Mouse (Mus musculus) adrenal gland, adult 8-10 months (tissue): ENCODE results near the gene Bbs9. TPM values are rescaled to one million over a fixed set of nuclear protein-coding genes. Genes with fewer than 3 reads are reported as not detected.
"Not testable (repeated sequence)": the region's sequence is repeated elsewhere in the genome, so short reads cannot be mapped to it uniquely, and the experiment has no call there.

Experiments used
- DNase-seq: peaks from one replicate; pipeline ENCODE4 v3.0.0; 2022
- total RNA-seq, 4 experiments: library from RNA; stranded (reverse); gene quantifications; 2 replicates each; pipeline ENCODE4 v1.2.4; 2022

The Bbs9 gene
- 10 to 100 TPM; 18.1 to 34.9 (median 27.1) TPM for total RNA-seq

- peak; percentile 95 for DNase-seq
Observed at GRCm38 (mm10) chr9:22475424-22475868, at the start of gene Bbs9. Gene Bbs9, plus strand, starts transcription at chr9:22475715.

GRCm38 (mm10) chr9:22428028-22428665 is 47.4 kb upstream of the Bbs9 start:
- DNase-seq, result no peak

DNA sequence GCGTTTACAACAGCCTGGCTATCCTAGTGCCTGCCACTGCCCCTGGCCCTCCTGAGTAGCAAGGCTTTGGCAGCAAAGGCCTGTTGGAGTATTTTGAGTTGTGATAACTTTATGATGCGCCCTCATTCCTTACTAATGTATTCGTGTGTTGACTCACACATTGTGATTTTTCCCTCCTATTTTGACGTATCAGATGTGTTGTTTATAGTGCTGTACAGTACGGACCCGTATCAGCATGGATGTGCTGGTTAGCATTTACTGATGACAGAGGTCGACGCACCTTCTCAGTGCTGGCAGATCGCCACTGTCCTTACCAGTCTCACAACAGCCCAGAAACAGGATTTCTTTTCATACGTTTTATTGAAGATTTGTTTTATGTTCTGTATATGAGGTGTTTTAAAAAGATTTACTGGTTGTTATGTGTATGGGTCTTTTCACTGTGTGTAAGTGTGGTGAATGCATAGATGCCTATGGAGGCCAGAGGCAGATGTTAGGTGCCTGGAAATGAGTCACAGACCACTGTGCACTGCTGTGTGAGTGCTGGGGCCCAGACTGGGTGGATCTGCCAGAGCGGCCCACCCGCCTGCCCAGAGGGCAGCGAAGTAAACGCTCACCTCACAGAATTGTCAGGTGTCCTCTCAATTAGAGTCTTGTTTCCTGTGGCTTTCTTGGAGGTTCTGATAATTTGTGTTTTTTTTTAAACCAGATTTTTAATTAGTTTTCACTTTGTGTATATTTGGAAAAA is 46.7 kb upstream of the Bbs9 start:
- DNase-seq, result no peak

DNA sequence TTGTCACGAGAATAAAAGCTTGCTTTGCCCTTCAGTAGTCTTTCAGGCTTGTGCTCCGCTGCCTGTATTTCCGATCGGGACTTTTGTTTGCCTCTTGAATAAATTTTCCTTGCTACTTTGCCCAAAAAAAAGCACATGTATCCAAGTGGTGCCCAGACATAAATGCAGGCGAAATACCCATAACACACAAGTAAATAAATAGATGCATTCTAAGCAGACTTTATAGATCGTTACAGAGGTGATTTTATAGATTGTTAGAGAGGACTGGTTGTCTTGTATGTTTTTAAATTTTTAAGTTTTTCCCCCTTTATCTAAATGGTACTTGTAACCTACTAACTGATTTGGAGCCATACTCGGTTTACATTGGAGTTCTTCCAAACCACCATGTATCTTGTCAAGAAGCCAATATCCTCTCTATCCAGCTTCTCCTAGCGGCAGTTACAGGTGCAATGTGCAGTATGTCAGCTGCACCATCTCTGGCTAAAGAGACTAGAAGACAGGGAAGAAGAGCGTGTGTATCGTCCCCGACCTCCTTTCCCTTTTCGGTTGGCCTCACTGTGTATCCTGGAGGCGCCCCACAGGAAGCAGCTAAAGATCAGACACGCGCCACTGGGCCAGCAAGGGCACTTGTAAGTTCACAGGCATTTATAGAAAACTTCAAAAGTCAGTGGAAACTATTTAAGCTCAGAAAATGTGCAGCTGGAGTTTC is 45.8 kb upstream of the Bbs9 start:
- DNase-seq, result no peak

- no peak for DNase-seq
Observed at GRCm38 (mm10) chr9:22430315-22430840, 45.1 kb upstream of the Bbs9 start.

DNA sequence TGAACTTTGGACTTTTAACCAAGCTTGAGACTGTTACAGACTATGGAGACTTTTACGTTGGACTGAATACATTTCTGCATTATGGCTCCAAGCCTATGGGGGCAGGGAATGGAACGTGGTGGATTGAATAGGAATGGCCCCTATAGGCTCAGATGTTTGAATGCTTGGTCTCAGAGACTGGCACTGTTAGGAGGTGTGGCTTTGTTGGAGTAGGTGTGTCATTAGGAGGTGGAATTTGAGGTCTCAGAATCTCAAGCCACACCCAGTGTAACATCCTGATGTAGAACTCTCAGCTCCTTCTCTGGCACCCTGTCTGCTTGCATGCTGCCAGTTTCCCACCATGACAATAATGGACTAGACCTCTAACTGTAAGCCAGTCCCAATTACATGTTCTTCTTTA is 42.3 kb upstream of the Bbs9 start:
- DNase-seq, result no peak

- DNase-seq, result no peak
Observed at GRCm38 (mm10) chr9:22434101-22434500, 41.4 kb upstream of the Bbs9 start.

- no peak for DNase-seq
Observed at GRCm38 (mm10) chr9:22438826-22439225, 36.7 kb upstream of the Bbs9 start.

DNA sequence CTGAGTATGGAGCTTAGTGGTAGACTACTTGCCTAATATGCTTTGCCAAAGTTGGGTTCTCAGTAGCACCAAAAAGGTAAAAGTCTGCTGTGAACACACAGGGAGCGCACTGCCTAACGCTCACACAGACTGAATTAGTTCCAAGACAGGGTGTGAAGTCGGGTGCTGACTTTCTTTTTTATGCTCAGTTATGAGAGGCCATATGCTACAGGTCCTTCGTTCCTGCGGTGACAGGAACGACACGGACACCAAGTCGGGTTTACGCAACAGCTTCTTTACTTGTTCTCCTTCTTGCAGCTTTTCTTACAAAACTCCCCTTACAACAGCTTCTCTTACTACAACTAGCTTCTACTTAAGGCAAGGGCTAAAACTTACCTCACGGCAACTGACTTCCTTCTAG is 32.4 kb upstream of the Bbs9 start:
- no peak for DNase-seq

DNA sequence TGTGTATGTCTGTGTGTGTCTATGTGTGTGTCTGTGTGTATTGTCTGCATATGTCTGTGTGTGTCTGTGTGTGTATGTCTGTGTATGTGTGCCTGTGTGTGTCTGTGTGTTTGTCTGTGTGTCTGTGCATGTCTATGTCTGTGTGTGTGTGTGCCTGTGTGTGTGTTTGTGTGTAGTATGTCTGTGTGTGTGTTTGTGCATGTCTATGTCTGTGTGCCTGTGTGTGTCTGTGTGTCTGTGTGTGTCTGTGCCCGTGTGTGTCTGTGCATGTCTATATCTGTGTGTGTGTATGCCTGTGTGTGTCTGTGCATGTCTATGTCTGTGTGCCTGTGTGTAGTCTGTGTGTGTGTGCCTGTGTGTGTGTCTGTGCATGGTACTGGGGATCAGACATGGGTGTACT is 30.4 kb upstream of the Bbs9 start:
- DNase-seq, result no peak

GRCm38 (mm10) chr9:22447213-22447612 is 28.3 kb upstream of the Bbs9 start:
- DNase-seq, result no peak

DNA sequence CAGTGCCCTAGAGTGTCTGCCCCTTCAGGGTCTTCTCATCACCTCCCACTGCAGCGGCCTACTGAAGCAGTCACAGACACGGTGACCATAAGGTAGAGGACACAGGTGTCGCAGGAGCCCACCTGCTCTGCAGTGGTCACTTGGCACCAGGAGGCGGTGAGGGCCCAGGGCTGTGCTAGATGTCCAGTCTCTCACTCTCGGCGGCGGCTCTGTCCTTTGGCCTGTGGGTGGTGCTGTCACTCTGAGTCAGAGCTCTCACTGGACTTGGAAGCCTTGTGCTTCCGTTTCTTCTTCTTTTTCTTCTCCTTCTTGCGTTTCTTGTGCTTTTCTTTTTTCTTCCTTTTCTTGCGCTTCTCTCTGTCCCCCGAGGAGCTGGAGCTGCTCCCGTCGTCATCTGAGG is 27.1 kb upstream of the Bbs9 start:
- DNase-seq, result no peak

GRCm38 (mm10) chr9:22449209-22449608 is 26.3 kb upstream of the Bbs9 start:
- DNase-seq, result no peak

DNA sequence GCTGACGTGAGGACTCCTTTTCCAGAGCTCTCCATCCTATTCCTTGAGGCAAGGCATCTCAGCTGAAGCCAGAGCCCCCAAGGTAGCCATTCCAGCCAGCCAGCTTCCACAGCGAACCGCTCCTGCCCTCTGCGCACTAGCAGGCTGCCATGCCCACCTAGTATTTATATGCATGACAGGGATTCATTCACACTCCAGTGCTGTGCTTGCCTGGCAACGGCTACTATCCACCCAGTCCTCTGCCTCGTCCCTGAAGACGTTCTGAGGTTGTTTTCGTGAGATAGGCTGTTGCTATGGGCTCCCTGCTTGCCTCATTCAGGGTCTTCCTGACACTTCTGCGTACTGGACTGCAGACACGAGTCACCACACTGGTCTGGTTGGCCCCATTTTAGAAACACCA is 22.8 kb upstream of the Bbs9 start:
- no peak for DNase-seq

DNA sequence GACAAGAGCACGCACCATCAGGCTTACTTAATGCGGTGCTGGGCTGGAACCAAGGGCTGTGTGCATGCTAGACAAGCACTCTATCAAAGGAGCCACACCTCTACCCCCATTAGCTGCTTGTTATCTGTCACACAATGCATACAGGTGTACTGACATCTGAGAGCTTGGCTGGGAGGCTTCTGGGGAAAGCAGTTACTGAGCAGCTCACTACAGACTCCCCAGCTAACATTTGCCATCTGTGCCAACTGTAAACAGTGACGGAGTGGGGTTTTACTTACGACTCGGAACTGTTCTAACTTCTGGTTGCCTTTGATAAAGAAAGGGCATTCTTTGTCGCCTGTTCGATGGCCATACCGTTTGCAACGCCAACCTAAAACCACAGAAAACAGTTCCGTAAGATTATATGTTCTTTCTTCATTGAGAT is 22.0 kb upstream of the Bbs9 start:
- DNase-seq, result no peak

GRCm38 (mm10) chr9:22453990-22454389 is 21.5 kb upstream of the Bbs9 start, which contains the start of gene Gm17545:
Gene Gm17545, plus strand, starts transcription at chr9:22454290.
- not testable (repeated sequence) for DNase-seq

GRCm38 (mm10) chr9:22455041-22455440 is 20.5 kb upstream of the Bbs9 start:
- DNase-seq, result no peak

- DNase-seq, result no peak
Observed at GRCm38 (mm10) chr9:22457142-22457835, 18.2 kb upstream of the Bbs9 start.

- DNase-seq, result no peak
Observed at GRCm38 (mm10) chr9:22461946-22462345, 13.6 kb upstream of the Bbs9 start.

GRCm38 (mm10) chr9:22466212-22466611 is 9.3 kb upstream of the Bbs9 start:
- no peak for DNase-seq

GRCm38 (mm10) chr9:22467371-22468169 is 7.9 kb upstream of the Bbs9 start:
- no peak for DNase-seq
